Comparison of ENCODE assay signal across 16 mouse cellular contexts in the genomic region with DNA sequence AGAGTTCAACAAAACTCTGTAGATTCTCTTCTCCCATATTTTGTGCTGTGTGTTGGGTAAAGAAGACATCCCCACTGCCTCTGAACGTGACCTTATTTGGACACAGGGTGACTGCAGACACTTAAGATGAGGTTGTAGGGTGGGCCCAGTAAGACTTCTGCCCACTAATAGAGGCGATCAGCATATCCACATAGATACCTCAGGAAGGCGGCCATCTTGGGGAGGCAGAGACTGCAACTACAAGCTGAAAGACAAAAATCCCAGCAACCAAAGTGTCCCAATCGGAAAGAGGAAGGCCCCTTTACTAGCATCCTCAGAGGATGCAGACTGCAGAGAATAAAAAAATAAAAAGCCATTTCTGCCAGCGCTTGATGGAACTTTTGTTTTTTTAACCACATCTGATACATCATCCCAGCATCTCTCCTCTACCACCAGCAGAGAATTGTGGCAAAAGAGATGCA.
"Had no signal": no experiment of that assay in that cellular context is flagged by ENCODE, and none has a peak within 500 bp of the region (broad histone marks: within the 10 kb centered on the region; RNA-seq: fewer than 3 reads in every experiment).

No protein-coding gene starts in this region.

- H3K36me3 ChIP-seq: midbrain, embryonic 10.5 days; midbrain, embryonic 12.5 days; neural tube, embryonic 12.5 days; stomach, embryonic 15.5 days had no signal

- H3K4me3 ChIP-seq: midbrain, embryonic 10.5 days; midbrain, embryonic 12.5 days; myocyte; neural tube, embryonic 12.5 days; stomach, embryonic 15.5 days had no signal

- H3K9ac ChIP-seq: lung, embryonic 14.5 days; midbrain, embryonic 12.5 days; neural tube, embryonic 12.5 days; stomach, embryonic 15.5 days had no signal

- H3K4me2 ChIP-seq: lung, embryonic 14.5 days; midbrain, embryonic 12.5 days; neural tube, embryonic 12.5 days; stomach, embryonic 15.5 days had no signal

- H3K9me3 ChIP-seq: midbrain, embryonic 10.5 days; midbrain, embryonic 12.5 days; neural tube, embryonic 12.5 days; stomach, embryonic 15.5 days had no signal

- DNase-seq: lung, adult 18-20 months; lung, embryonic 14.5 days; lung, postnatal 10 days; lung, postnatal 4 days; midbrain, embryonic 14.5 days; retina, postnatal 1 day; right cerebral cortex, adult 18-20 months; thymus, adult 2 months; thymus, postnatal 25 days; thymus, postnatal 4 days had no signal

- H3K27ac ChIP-seq: midbrain, embryonic 10.5 days; midbrain, embryonic 12.5 days; neural tube, embryonic 12.5 days; stomach, embryonic 15.5 days; stomach, postnatal 0 days had no signal
